Mouse (Mus musculus): ENCODE data around the gene Sorcs1. TPM values are rescaled to one million over a fixed set of nuclear protein-coding genes. Genes with fewer than 3 reads are reported as not detected.

Sorcs1 gene
- polyA plus RNA-seq (2014; fragmentation: Nextera tagmentation; extraction: Ambion mirVana) = 1.8 and 1.9 TPM in 2 replicates

- no peaks in the 10 kb centered on the region for H3K9me3 ChIP-seq (replicated peaks; ENCODE audit: control insufficient read depth, low read length)
- H3K9ac ChIP-seq (replicated peaks; ENCODE audit: low read length) = peak within 1 kb of the TSS; percentile 59
- peaks cover 13% of the 10 kb centered on the region for H3K27me3 ChIP-seq (ENCODE audit: control insufficient read depth, insufficient read depth, low read length)
- whole genome bisulfite sequencing = under 1% methylated on average over 76 of the region's 102 CpGs
- H3K36me3 ChIP-seq (replicated peaks; ENCODE audit: control insufficient read depth, insufficient read depth, low read depth, low read length) = no peaks in the 10 kb centered on the region
- no peaks in the 10 kb centered on the region for H3K4me1 ChIP-seq (ENCODE audit: control insufficient read depth, insufficient read depth, low read length)
- DNase-seq (ENCODE audit: low spot score) (peak; percentile 74), ATAC-seq (replicated peaks; ENCODE audit: insufficient number of reproducible peaks, low FRiP score, low TSS enrichment, low read depth) (peak; percentile 93)
- H3K4me2 ChIP-seq (ENCODE audit: low read depth, low read length) = peak within 1 kb of the TSS; percentile 98
- peak within 1 kb of the TSS; percentile 51 for H3K4me3 ChIP-seq (ENCODE audit: low read depth, low read length)
- H3K27ac ChIP-seq (replicated peaks; ENCODE audit: low read depth, low read length) = no peak within 1 kb of the TSS
Measured at GRCm38 (mm10) chr19:50677903-50678896, at the start of gene Sorcs1. Gene Sorcs1, minus strand, starts transcription at chr19:50678646.

GRCm38 (mm10) chr19:50683277-50683676, 4.8 kb upstream of the Sorcs1 start:
- Histone ChIP-seq H3K9ac (replicated peaks; ENCODE audit: low read length) (no peak overlapping the region), H3K36me3 (replicated peaks; ENCODE audit: control insufficient read depth, insufficient read depth, low read depth, low read length) (no peaks in the 10 kb centered on the region), H3K4me2 (ENCODE audit: low read depth, low read length) (no peak overlapping the region), H3K4me3 (ENCODE audit: low read depth, low read length) (no peak overlapping the region), H3K27me3 (ENCODE audit: control insufficient read depth, insufficient read depth, low read length) (peaks cover 2% of the 10 kb centered on the region), H3K4me1 (ENCODE audit: control insufficient read depth, insufficient read depth, low read length) (no peaks in the 10 kb centered on the region), H3K9me3 (replicated peaks; ENCODE audit: control insufficient read depth, low read length) (no peaks in the 10 kb centered on the region), H3K27ac (replicated peaks; ENCODE audit: low read depth, low read length) (no peak overlapping the region)
- no peak for DNase-seq (ENCODE audit: low spot score)
- 59% methylated on average over 2 of the region's 2 CpGs for WGBS
- no peak for ATAC-seq (replicated peaks; ENCODE audit: insufficient number of reproducible peaks, low FRiP score, low TSS enrichment, low read depth)

DNA sequence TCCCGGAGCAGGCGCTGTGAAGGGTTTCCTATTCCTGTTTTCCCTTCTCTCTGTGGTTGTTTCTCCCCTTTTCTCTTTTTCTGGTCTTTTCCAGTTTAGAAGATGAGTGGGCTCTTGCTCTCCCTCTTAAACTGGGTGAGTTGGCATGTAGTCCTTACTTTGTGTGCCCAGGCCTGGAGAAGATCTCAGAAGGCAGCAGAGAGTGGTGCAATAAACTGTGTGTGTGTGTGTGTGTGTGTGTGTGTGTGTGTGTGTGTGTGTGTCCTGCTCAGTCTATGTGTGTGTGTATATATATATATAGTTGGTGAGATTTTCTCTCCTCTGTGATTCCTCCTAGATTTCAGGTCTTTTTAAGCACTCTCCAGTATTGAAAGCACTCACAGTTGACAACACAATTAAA, 500 bp upstream of the Sorcs1 start:
- Histone ChIP-seq H3K27ac (replicated peaks; ENCODE audit: low read depth, low read length) (no peak overlapping the region), H3K36me3 (replicated peaks; ENCODE audit: control insufficient read depth, insufficient read depth, low read depth, low read length) (no peaks in the 10 kb centered on the region), H3K4me1 (ENCODE audit: control insufficient read depth, insufficient read depth, low read length) (no peaks in the 10 kb centered on the region), H3K9ac (replicated peaks; ENCODE audit: low read length) (peak overlapping the region; percentile 59), H3K9me3 (replicated peaks; ENCODE audit: control insufficient read depth, low read length) (no peaks in the 10 kb centered on the region), H3K4me3 (ENCODE audit: low read depth, low read length) (peak overlapping the region; percentile 51), H3K4me2 (ENCODE audit: low read depth, low read length) (peak overlapping the region; percentile 98), H3K27me3 (ENCODE audit: control insufficient read depth, insufficient read depth, low read length) (peaks cover 13% of the 10 kb centered on the region)
- peak; percentile 27; the same call in 1 of the 2 replicates for ATAC-seq (replicated peaks; ENCODE audit: insufficient number of reproducible peaks, low FRiP score, low TSS enrichment, low read depth)
- no peak for DNase-seq (ENCODE audit: low spot score)
- WGBS = 0% methylated on average over 1 of the region's 2 CpGs

GRCm38 (mm10) chr19:50676578-50677524, 1.6 kb downstream of the Sorcs1 start:
- Histone ChIP-seq H3K4me1 (ENCODE audit: control insufficient read depth, insufficient read depth, low read length) (no peaks in the 10 kb centered on the region), H3K9ac (replicated peaks; ENCODE audit: low read length) (no peak overlapping the region; the same call in 1 of the 2 replicates), H3K4me2 (ENCODE audit: low read depth, low read length) (0 out of 2 replicates have a peak overlapping the region, but pooled peaks have one; percentile 11), H3K4me3 (ENCODE audit: low read depth, low read length) (no peak overlapping the region; the same call in 1 of the 2 replicates), H3K27me3 (ENCODE audit: control insufficient read depth, insufficient read depth, low read length) (peaks cover 13% of the 10 kb centered on the region), H3K9me3 (replicated peaks; ENCODE audit: control insufficient read depth, low read length) (no peaks in the 10 kb centered on the region), H3K36me3 (replicated peaks; ENCODE audit: control insufficient read depth, insufficient read depth, low read depth, low read length) (no peaks in the 10 kb centered on the region), H3K27ac (replicated peaks; ENCODE audit: low read depth, low read length) (no peak overlapping the region)
- 38% methylated on average over 19 of the region's 19 CpGs for WGBS
- ATAC-seq (replicated peaks; ENCODE audit: insufficient number of reproducible peaks, low FRiP score, low TSS enrichment, low read depth) = no peak
- DNase-seq (ENCODE audit: low spot score) = peak; percentile 2

- no peak overlapping the region for H3K4me2 ChIP-seq (ENCODE audit: low read depth, low read length)
- H3K4me1 ChIP-seq (ENCODE audit: control insufficient read depth, insufficient read depth, low read length) = no peaks in the 10 kb centered on the region
- ATAC-seq (replicated peaks; ENCODE audit: insufficient number of reproducible peaks, low FRiP score, low TSS enrichment, low read depth) (no peak), DNase-seq (ENCODE audit: low spot score) (no peak)
- WGBS = 77% methylated on average over 5 of the region's 5 CpGs
- peaks cover 13% of the 10 kb centered on the region for H3K27me3 ChIP-seq (ENCODE audit: control insufficient read depth, insufficient read depth, low read length)
- no peak overlapping the region for H3K4me3 ChIP-seq (ENCODE audit: low read depth, low read length)
- no peaks in the 10 kb centered on the region for H3K36me3 ChIP-seq (replicated peaks; ENCODE audit: control insufficient read depth, insufficient read depth, low read depth, low read length)
- H3K9me3 ChIP-seq (replicated peaks; ENCODE audit: control insufficient read depth, low read length) = no peaks in the 10 kb centered on the region
- no peak overlapping the region for H3K9ac ChIP-seq (replicated peaks; ENCODE audit: low read length)
- no peak overlapping the region for H3K27ac ChIP-seq (replicated peaks; ENCODE audit: low read depth, low read length)
Measured at GRCm38 (mm10) chr19:50674921-50675320, 3.5 kb downstream of the Sorcs1 start.

DNA sequence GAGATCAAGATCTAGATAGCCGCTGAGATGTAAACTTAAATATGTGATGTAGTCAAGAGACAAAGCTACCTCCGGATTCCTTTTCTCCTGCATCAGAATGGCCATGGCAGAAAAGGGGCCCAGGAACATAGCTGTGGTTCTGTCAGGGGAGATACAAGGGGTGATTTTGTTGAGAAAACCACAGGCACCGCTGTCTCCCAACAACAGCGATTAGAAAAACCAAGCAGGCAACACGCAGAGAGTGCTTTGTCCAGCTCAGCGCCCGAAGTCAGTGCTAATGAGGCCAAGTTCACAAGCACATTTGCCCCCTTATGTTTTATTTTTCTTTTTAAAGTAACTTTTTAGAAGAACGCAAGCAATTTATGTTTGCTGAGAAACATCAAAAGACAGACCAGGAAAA, 10.9 kb downstream of the Sorcs1 start:
- Histone ChIP-seq H3K4me2 (ENCODE audit: low read depth, low read length) (no peak overlapping the region), H3K9me3 (replicated peaks; ENCODE audit: control insufficient read depth, low read length) (no peaks in the 10 kb centered on the region), H3K4me3 (ENCODE audit: low read depth, low read length) (no peak overlapping the region), H3K9ac (replicated peaks; ENCODE audit: low read length) (no peak overlapping the region), H3K4me1 (ENCODE audit: control insufficient read depth, insufficient read depth, low read length) (no peaks in the 10 kb centered on the region), H3K27ac (replicated peaks; ENCODE audit: low read depth, low read length) (no peak overlapping the region), H3K36me3 (replicated peaks; ENCODE audit: control insufficient read depth, insufficient read depth, low read depth, low read length) (no peaks in the 10 kb centered on the region), H3K27me3 (ENCODE audit: control insufficient read depth, insufficient read depth, low read length) (no peaks in the 10 kb centered on the region)
- DNase-seq (ENCODE audit: low spot score) (no peak), ATAC-seq (replicated peaks; ENCODE audit: insufficient number of reproducible peaks, low FRiP score, low TSS enrichment, low read depth) (no peak)
- 67% methylated on average over 8 of the region's 8 CpGs for WGBS

- Histone ChIP-seq H3K9me3 (replicated peaks; ENCODE audit: control insufficient read depth, low read length) (no peaks in the 10 kb centered on the region), H3K27ac (replicated peaks; ENCODE audit: low read depth, low read length) (no peak overlapping the region), H3K4me2 (ENCODE audit: low read depth, low read length) (no peak overlapping the region), H3K4me1 (ENCODE audit: control insufficient read depth, insufficient read depth, low read length) (no peaks in the 10 kb centered on the region), H3K4me3 (ENCODE audit: low read depth, low read length) (no peak overlapping the region), H3K27me3 (ENCODE audit: control insufficient read depth, insufficient read depth, low read length) (no peaks in the 10 kb centered on the region), H3K9ac (replicated peaks; ENCODE audit: low read length) (no peak overlapping the region), H3K36me3 (replicated peaks; ENCODE audit: control insufficient read depth, insufficient read depth, low read depth, low read length) (no peaks in the 10 kb centered on the region)
- ATAC-seq (replicated peaks; ENCODE audit: insufficient number of reproducible peaks, low FRiP score, low TSS enrichment, low read depth) = no peak
- 63% methylated on average over 1 of the region's 1 CpGs for WGBS
- no peak for DNase-seq (ENCODE audit: low spot score)
Measured at GRCm38 (mm10) chr19:50664311-50664710, 14.1 kb downstream of the Sorcs1 start.
